Mouse (Mus musculus) intestine, embryonic 16.5 days (tissue): ENCODE results near the gene Smarca4. TPM values are rescaled to one million over a fixed set of nuclear protein-coding genes. Genes with fewer than 3 reads are reported as not detected.

Source experiments
- ATAC-seq: fragments of 200-750 bp; cut with Nextera tagmentation; 2 replicates; pipeline ENCODE4 v1.8.0; 2017; ENCODE audit warnings: moderate TSS enrichment, moderate library complexity
- H3K27ac ChIP-seq: fragments of 300-500 bp; sonication (generic); 2 replicates; pipeline ENCODE4 v1.5.1; 2014; ENCODE audit warnings: mild to moderate bottlenecking, low read length
- H3K27me3 ChIP-seq: fragments of 300-500 bp; sonication (generic); replicated peaks from 2 replicates; pipeline ENCODE4 v1.6.1; 2014; ENCODE audit warnings: low read length, control low read depth, mixed read lengths; ENCODE audit not compliant: control insufficient read depth, insufficient read depth
- H3K36me3 ChIP-seq: fragments of 300-500 bp; sonication (generic); 2 replicates; pipeline ENCODE4 v1.6.1; 2014; ENCODE audit warnings: low read length, control low read depth; ENCODE audit not compliant: control insufficient read depth, insufficient read depth
- H3K4me1 ChIP-seq: fragments of 300-500 bp; sonication (generic); 2 replicates; pipeline ENCODE4 v1.6.1; 2014; ENCODE audit warnings: low read length, control low read depth, mixed read lengths; ENCODE audit not compliant: control insufficient read depth, insufficient read depth
- H3K4me2 ChIP-seq: fragments of 300-500 bp; sonication (generic); 2 replicates; pipeline ENCODE4 v1.6.1; 2014; ENCODE audit warnings: low read depth, low read length, control low read depth
- H3K4me3 ChIP-seq: fragments of 300-500 bp; sonication (generic); 2 replicates; pipeline ENCODE4 v1.5.1; 2014; ENCODE audit warnings: mild to moderate bottlenecking, low read length
- H3K9ac ChIP-seq: fragments of 300-500 bp; sonication (generic); 2 replicates; pipeline ENCODE4 v1.6.1; 2014; ENCODE audit warnings: low read depth, low read length
- H3K9me3 ChIP-seq: fragments of 300-500 bp; sonication (generic); 2 replicates; pipeline ENCODE4 v1.6.1; 2016; ENCODE audit warnings: low read length, control low read depth; ENCODE audit not compliant: control insufficient read depth
- WGBS: fragments of 180-500 bp; shearing (Covaris S2); extraction: QIAGEN DNeasy Blood & Tissue Kit; methylation state at CpG from one replicate; pipeline ENCODE4 v1.1.7; 2014; 5-methylcytosine and 5-hydroxymethylcytosine counted together
- polyA plus RNA-seq: library from polyadenylated mRNA; unstranded; fragments of >200 nt; fragmentation: Nextera tagmentation; extraction: Ambion mirVana; gene quantifications from 2 replicates; pipeline ENCODE4 v1.2.1, GENCODE M21; 2015

Smarca4 gene
- polyA plus RNA-seq, 1 experiment from 2014 or later, result 61.2 TPM

DNA sequence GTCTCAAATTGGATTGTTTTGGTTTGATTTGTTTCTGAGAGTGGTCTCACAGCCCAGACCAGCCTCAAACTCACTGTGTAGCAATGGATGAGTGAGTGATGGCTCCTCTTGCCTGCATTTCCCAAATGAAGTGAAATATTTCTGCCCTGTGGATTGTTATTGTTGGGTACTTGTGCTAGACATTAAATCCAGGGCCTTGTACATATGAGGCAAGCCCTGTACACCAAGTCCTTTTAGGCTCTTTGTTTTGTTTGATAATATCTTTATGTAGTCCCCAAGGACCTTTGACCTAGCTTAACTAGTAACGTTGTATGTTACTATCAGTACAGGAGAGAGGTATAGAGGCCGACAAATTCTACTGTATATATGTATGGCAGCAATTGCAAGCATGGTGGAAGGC lies 21.1 kb upstream of the Smarca4 start:
- Histone ChIP-seq H3K27me3 (no peaks in the 10 kb centered on the region), H3K27ac (no peak overlapping the region), H3K36me3 (no peaks in the 10 kb centered on the region; the same call in 1 of the 2 replicates), H3K9ac (no peak overlapping the region), H3K4me1 (peaks cover 18% of the 10 kb centered on the region), H3K4me2 (no peak overlapping the region), H3K4me3 (no peak overlapping the region), H3K9me3 (no peaks in the 10 kb centered on the region)
- ATAC-seq, result no peak
- WGBS, result 73% methylated on average over 2 of the region's 2 CpGs

DNA sequence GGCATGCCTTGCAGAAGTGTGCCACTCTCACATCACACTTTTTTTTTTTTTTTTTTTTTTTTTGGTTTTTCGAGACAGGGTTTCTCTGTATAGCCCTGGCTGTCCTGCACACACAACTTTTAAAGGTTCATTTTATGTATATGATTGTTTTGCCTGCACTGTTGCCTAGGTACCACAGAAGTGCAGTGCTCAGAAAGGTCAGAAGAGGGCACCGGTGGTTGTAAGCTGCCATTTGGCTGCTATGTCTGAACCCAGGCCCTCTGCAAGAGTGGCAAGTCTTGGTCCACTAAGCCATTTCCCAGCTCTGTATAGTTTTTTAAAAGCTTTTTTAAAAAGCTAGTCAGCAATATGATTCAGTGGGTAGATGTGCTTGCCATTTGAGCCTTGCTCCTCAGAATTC lies 17.8 kb upstream of the Smarca4 start:
- H3K27ac ChIP-seq, result no peak overlapping the region
- no peaks in the 10 kb centered on the region for H3K36me3 ChIP-seq
- H3K4me2 ChIP-seq, result no peak overlapping the region
- H3K4me1 ChIP-seq, result peaks cover 12% of the 10 kb centered on the region
- no peak for ATAC-seq
- H3K27me3 ChIP-seq, result no peaks in the 10 kb centered on the region
- H3K4me3 ChIP-seq, result no peak overlapping the region
- no peak overlapping the region for H3K9ac ChIP-seq
- no peaks in the 10 kb centered on the region for H3K9me3 ChIP-seq
- WGBS, result 54% methylated on average over 2 of the region's 2 CpGs

DNA sequence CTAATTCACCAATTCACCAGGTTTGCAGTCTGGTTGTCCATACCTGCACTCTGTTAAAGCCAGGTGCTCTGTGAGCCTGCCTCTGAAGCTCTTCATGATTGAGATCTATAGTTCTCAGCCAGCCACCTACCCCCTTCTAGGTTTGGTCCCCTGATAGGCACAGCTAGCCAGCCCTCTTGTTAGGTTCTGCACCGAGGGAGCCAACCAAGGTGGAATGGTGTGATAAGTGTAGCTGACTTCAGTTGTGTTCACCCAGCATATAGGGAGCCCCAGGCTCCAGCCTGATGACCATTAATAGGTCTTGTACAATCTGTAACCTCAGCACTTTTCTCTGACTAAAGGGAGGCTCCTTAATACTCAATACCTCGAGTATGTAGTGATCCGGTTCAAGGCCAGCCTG lies 15.8 kb upstream of the Smarca4 start:
- H3K4me2 ChIP-seq, result no peak overlapping the region
- no peaks in the 10 kb centered on the region for H3K9me3 ChIP-seq
- H3K27ac ChIP-seq, result no peak overlapping the region
- ATAC-seq, result no peak
- no peaks in the 10 kb centered on the region for H3K27me3 ChIP-seq
- no peaks in the 10 kb centered on the region for H3K36me3 ChIP-seq
- no peak overlapping the region for H3K4me3 ChIP-seq
- 69% methylated on average over 3 of the region's 3 CpGs for WGBS
- H3K4me1 ChIP-seq, result no peaks in the 10 kb centered on the region
- H3K9ac ChIP-seq, result no peak overlapping the region

DNA sequence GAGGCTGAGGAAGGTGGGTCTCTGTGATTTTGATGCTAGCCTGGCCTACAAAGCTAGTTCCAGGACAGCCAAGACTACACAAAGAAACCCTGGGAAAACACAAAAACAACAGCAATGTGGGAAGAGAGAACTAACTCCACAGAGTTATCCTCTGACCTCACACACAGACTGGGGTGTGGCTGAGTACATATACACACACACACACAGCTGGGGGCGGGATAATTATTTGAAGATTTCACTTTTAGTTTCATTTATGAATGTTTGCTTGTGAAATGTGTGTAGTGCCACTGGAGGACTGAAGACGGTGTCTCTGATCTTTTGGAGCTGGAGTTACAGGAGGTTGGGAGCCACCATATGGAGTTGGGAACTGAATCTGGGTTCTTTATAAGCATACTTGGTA lies 14.9 kb upstream of the Smarca4 start:
- no peaks in the 10 kb centered on the region for H3K27me3 ChIP-seq
- no peak overlapping the region for H3K27ac ChIP-seq
- H3K9ac ChIP-seq, result no peak overlapping the region
- WGBS, result 82% methylated on average over 2 of the region's 2 CpGs
- ATAC-seq, result peak; percentile 39; the same call in 1 of the 2 replicates
- H3K4me2 ChIP-seq, result no peak overlapping the region
- no peaks in the 10 kb centered on the region for H3K9me3 ChIP-seq
- H3K4me3 ChIP-seq, result no peak overlapping the region
- no peaks in the 10 kb centered on the region for H3K4me1 ChIP-seq
- no peaks in the 10 kb centered on the region for H3K36me3 ChIP-seq

DNA sequence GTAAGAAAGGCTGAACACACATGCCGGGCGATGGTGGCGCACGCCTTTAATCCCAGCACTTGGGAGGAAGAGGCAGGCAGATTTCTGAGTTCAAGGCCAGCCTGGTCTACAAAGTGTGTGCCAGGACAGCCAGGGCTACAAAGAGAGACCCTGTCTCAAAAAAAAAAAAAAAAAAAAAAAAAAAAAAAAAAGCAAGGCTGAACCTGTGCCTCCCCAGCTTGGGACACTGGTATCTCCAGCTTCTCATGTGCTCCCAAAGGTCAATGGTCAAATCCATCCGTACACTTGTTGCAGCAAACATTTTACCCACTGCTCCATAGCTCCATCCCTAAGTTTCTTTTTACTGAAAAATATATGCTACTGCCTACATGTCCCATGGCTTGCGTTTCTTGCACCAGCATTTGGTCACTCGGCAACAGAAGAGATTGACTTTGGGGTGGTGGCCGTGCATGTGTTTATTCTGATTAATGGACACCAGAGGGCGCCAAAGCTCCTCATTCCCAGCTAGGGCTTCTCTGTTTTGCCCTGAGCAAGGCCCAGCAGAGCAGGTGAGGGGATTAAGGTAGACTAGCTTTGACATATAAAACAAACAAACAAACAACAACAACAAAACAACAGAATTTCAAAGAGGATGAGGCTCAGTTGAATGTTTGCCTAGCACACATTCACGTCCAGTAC lies 14.1 kb upstream of the Smarca4 start:
- ATAC-seq, result peak; percentile 75
- H3K4me2 ChIP-seq, result no peak overlapping the region
- WGBS, result 51% methylated on average over 10 of the region's 10 CpGs

DNA sequence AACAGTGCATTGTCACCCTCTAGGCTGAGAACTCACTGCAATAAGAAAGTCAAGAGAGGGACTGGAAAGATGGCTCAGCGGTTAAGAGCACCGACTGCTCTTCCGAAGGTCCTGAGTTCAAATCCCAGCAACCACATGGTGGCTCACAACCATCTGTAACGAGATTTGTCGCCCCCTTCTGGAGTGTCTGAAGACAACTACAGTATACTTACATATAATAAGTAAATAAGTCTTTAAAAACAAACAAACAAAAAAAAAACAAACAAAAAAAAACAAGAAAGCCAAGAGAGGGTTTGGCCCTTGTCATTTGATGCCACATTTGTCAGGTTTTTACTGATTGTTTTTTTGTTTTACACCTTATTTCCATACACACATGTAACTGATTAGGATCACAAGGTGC lies 11.8 kb upstream of the Smarca4 start:
- H3K27me3 ChIP-seq, result no peaks in the 10 kb centered on the region
- no peaks in the 10 kb centered on the region for H3K9me3 ChIP-seq
- no peak overlapping the region for H3K4me3 ChIP-seq
- no peaks in the 10 kb centered on the region for H3K4me1 ChIP-seq
- 78% methylated on average over 5 of the region's 5 CpGs for WGBS
- no peaks in the 10 kb centered on the region for H3K36me3 ChIP-seq
- H3K4me2 ChIP-seq, result no peak overlapping the region
- no peak for ATAC-seq
- H3K9ac ChIP-seq, result no peak overlapping the region
- H3K27ac ChIP-seq, result no peak overlapping the region

More for the DNA sequence above, 14.1 kb upstream of the Smarca4 start:
- no peaks in the 10 kb centered on the region for H3K27me3 ChIP-seq
- H3K27ac ChIP-seq, result no peak overlapping the region
- no peaks in the 10 kb centered on the region for H3K9me3 ChIP-seq
- no peaks in the 10 kb centered on the region for H3K36me3 ChIP-seq
- no peaks in the 10 kb centered on the region for H3K4me1 ChIP-seq
- no peak overlapping the region for H3K4me3 ChIP-seq
- no peak overlapping the region for H3K9ac ChIP-seq

DNA sequence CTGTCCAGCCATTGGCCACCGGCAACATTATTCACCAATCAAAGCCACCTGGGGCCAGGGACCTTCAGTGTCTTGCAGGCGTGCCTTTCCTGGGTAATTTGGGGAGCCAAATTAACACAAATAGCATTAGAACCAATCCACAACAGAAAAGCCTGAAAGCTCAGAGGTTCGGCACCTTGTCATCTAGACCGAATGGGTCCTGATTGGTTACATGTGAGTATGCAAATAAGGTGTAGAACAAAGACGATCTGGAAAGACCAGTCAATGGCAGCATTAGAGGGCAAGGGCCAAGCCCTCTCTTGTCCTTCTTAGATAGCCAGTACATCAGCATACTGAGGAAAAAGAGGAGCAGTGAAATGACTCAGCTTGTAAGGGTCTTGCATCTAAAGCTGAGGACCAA lies 10.1 kb upstream of the Smarca4 start:
- Histone ChIP-seq H3K9ac (no peak overlapping the region), H3K4me3 (no peak overlapping the region), H3K4me1 (no peaks in the 10 kb centered on the region), H3K27me3 (no peaks in the 10 kb centered on the region), H3K36me3 (no peaks in the 10 kb centered on the region), H3K4me2 (no peak overlapping the region), H3K27ac (no peak overlapping the region), H3K9me3 (no peaks in the 10 kb centered on the region)
- ATAC-seq, result no peak
- WGBS, result 80% methylated on average over 5 of the region's 5 CpGs

DNA sequence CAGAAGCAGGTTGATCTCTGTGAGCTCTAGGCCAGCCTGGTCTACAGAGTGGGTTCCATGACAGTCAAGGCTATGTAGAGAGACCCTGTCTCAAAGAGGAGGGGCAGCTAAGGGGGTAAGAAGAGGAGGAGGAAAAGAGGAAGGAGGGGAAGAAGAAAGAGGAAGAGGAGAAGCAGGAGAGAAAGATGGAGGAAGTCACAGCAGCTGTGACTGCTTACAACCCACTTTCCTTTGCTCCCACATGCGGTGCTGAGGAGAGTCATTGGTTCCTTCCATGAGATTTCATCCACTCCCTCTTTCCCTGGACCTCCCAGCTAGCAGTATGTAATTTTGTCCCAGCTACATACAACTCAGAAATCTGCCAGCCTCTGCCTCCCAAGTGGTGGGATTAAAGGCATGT lies 9.3 kb upstream of the Smarca4 start:
- no peaks in the 10 kb centered on the region for H3K27me3 ChIP-seq
- H3K9me3 ChIP-seq, result no peaks in the 10 kb centered on the region
- H3K4me1 ChIP-seq, result no peaks in the 10 kb centered on the region
- no peak for ATAC-seq
- no peak overlapping the region for H3K4me2 ChIP-seq
- H3K4me3 ChIP-seq, result no peak overlapping the region
- no peaks in the 10 kb centered on the region for H3K36me3 ChIP-seq
- H3K27ac ChIP-seq, result no peak overlapping the region
- WGBS, result 93% methylated on average over 1 of the region's 1 CpGs
- no peak overlapping the region for H3K9ac ChIP-seq

DNA sequence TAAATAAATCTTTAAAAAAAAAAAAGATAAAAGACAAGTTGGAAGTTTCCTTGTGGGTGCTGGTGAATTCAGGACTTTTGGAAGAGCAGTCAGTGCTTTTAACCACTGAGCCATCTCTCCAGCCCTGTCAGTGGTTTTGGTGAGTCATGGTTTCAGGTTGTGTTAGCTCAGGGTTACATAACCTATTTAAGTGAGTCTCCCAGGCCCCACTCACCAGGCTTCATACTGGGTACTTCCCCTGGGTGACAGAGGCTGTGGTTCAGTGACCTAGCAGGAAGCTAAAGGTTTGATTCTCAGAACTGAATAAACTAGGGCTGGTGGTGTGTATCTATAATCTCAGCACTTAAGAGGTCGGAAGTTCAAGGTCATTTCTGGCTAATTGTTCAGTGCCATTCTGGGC lies 6.1 kb upstream of the Smarca4 start:
- Histone ChIP-seq H3K27me3 (no peaks in the 10 kb centered on the region), H3K4me2 (no peak overlapping the region), H3K4me1 (no peaks in the 10 kb centered on the region), H3K36me3 (no peaks in the 10 kb centered on the region), H3K9me3 (no peaks in the 10 kb centered on the region), H3K4me3 (no peak overlapping the region), H3K9ac (no peak overlapping the region), H3K27ac (no peak overlapping the region)
- 87% methylated on average over 1 of the region's 1 CpGs for WGBS
- no peak for ATAC-seq
